Mouse (Mus musculus) lung, postnatal 0 days (tissue): ENCODE data around the gene Mast4. TPM values are rescaled to one million over a fixed set of nuclear protein-coding genes. Genes with fewer than 3 reads are reported as not detected.

Experiments used
- ATAC-seq: fragments of 200-750 bp; cut with Nextera tagmentation; 2 replicates; pipeline ENCODE4 v1.8.0; 2017; ENCODE audit warnings: moderate library complexity
- DNase-seq: peaks from one replicate; pipeline ENCODE4 v3.0.0-alpha.2; 2016; ENCODE audit warnings: low spot score
- H3K27ac ChIP-seq: fragments of 300-500 bp; sonication (generic); 2 replicates; pipeline ENCODE4 v1.5.1; 2014; ENCODE audit warnings: antibody characterized with exemption, mild to moderate bottlenecking, low read length, mixed read lengths
- H3K27me3 ChIP-seq: fragments of 300-500 bp; sonication (generic); replicated peaks from 2 replicates; pipeline ENCODE4 v1.6.1; 2014; ENCODE audit warnings: low read length, mixed read lengths; ENCODE audit not compliant: insufficient read depth
- H3K36me3 ChIP-seq: fragments of 300-500 bp; sonication (generic); 2 replicates; pipeline ENCODE4 v1.6.1; 2014; ENCODE audit warnings: low read length, mixed read lengths; ENCODE audit not compliant: insufficient read depth
- H3K4me1 ChIP-seq: fragments of 300-500 bp; sonication (generic); 2 replicates; pipeline ENCODE4 v1.6.1; 2014; ENCODE audit warnings: antibody characterized with exemption, low read depth, low read length, mixed read lengths; ENCODE audit not compliant: insufficient read depth
- H3K4me2 ChIP-seq: fragments of 300-500 bp; sonication (generic); replicated peaks from 2 replicates; pipeline ENCODE4 v1.6.1; 2014; ENCODE audit warnings: low read depth, mild to moderate bottlenecking, low read length, moderate library complexity, mixed read lengths
- H3K4me3 ChIP-seq: fragments of 300-500 bp; sonication (generic); 2 replicates; pipeline ENCODE4 v1.5.1; 2014; ENCODE audit warnings: low read depth, low read length
- H3K9ac ChIP-seq: fragments of 300-500 bp; sonication (generic); replicated peaks from 2 replicates; pipeline ENCODE4 v1.6.1; 2014; ENCODE audit warnings: low read depth, mild to moderate bottlenecking
- H3K9me3 ChIP-seq: fragments of 300-500 bp; sonication (generic); 2 replicates; pipeline ENCODE4 v1.6.1; 2016; ENCODE audit warnings: low read length, mixed read lengths
- CTCF ChIP-seq: IDR thresholded peaks from 2 replicates; pipeline ENCODE4 v1.5.1; 2016; ENCODE audit warnings: antibody characterized with exemption, mild to moderate bottlenecking
- EP300 ChIP-seq: IDR thresholded peaks from 2 replicates; pipeline ENCODE4 v1.6.1; 2016; ENCODE audit warnings: antibody characterized with exemption, mild to moderate bottlenecking, control low read depth
- WGBS: fragments of 180-500 bp; shearing (Covaris S2); extraction: QIAGEN DNeasy Blood & Tissue Kit; methylation state at CpG from one replicate; pipeline ENCODE4 v1.1.7; 2014; 5-methylcytosine and 5-hydroxymethylcytosine counted together
- polyA plus RNA-seq: library from polyadenylated mRNA; unstranded; fragments of >200 nt; fragmentation: Nextera tagmentation; extraction: Ambion mirVana; gene quantifications from 2 replicates; pipeline ENCODE4 v1.2.1, GENCODE M21; 2015

The Mast4 gene
- polyA plus RNA-seq, 1 experiment from 2014 or later = 15.5 TPM

DNA sequence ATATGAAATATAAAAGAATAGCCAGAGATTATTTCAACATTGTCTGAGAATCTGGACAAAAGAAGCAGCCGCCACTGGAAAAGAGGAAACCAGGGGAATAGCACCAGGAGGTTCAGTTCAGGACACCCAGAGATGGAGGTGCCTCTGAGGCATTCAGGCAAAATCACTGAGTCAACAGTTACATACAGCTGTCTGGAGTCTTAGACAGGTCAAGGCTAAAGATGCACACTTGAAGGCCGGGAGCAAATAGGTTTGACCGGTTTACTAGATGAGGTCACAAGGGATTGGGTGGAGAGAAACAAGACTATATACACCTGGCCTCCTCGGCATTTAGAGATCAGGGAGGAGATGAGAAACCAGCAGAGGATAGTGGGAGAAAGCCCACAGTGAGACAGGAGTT lies 127.1 kb downstream of the Mast4 start:
- no peak overlapping the region for H3K4me2 ChIP-seq
- H3K4me1 ChIP-seq = no peaks in the 10 kb centered on the region
- no peak overlapping the region for H3K4me3 ChIP-seq
- no peak overlapping the region for H3K9ac ChIP-seq
- WGBS = 53% methylated on average over 4 of the region's 4 CpGs
- ATAC-seq = no peak
- no peak for TF ChIP-seq EP300
- no peak for TF ChIP-seq CTCF
- no peaks in the 10 kb centered on the region for H3K27me3 ChIP-seq
- H3K36me3 ChIP-seq = no peaks in the 10 kb centered on the region
- no peak overlapping the region for H3K27ac ChIP-seq
- H3K9me3 ChIP-seq = no peaks in the 10 kb centered on the region
- no peak for DNase-seq

DNA sequence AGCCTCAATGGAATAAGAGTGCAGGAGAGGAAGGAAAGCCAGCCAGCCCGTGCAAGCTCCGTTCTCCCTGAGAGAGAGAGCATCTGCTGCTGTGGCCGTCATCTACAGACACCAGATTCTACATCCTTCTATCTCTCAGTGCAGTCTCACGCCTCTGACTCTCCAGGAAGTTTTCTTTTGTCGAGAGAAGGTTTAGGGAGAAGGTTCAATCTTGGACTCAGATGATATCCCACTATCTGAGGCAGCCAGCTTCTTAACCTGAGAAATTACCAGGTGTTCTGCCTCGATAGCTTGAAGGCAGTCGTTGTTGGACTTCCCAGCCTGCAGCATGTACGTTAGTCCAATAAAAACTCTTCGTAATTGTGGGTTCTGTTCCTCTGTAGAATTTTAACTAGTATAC lies 127.7 kb downstream of the Mast4 start:
- H3K9ac ChIP-seq = no peak overlapping the region
- 72% methylated on average over 9 of the region's 9 CpGs for WGBS
- H3K27ac ChIP-seq = no peak overlapping the region
- H3K36me3 ChIP-seq = no peaks in the 10 kb centered on the region
- ATAC-seq (no peak), DNase-seq (no peak)
- H3K4me3 ChIP-seq = no peak overlapping the region
- TF ChIP-seq CTCF = no peak
- TF ChIP-seq EP300 = no peak
- no peaks in the 10 kb centered on the region for H3K4me1 ChIP-seq
- no peaks in the 10 kb centered on the region for H3K9me3 ChIP-seq
- H3K4me2 ChIP-seq = no peak overlapping the region
- no peaks in the 10 kb centered on the region for H3K27me3 ChIP-seq

DNA sequence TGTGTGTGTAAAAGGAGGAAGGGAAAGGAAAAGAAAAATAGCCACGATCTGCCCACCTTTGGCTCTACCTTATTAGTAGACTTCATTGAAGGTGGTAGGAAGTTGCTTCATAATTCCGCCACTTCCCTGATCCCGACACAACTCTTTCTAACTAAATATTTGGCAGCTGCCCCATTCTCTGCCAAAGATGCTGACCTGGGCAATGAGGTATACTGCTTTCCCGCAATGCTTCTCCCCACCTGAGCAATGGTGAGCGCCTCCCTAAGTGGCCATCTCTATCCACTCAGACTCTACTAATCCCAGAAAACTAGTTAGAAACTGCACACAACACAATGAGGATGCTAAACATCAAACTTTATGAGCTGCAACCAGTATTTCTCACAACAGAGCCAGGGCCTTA lies 129.1 kb downstream of the Mast4 start:
- 81% methylated on average over 5 of the region's 5 CpGs for WGBS
- H3K27me3 ChIP-seq = no peaks in the 10 kb centered on the region
- no peaks in the 10 kb centered on the region for H3K4me1 ChIP-seq
- ATAC-seq (no peak), DNase-seq (no peak)
- no peaks in the 10 kb centered on the region for H3K36me3 ChIP-seq
- H3K4me2 ChIP-seq = no peak overlapping the region
- no peak overlapping the region for H3K9ac ChIP-seq
- H3K27ac ChIP-seq = no peak overlapping the region
- TF ChIP-seq CTCF (no peak), EP300 (no peak)
- H3K4me3 ChIP-seq = no peak overlapping the region
- H3K9me3 ChIP-seq = no peaks in the 10 kb centered on the region

DNA sequence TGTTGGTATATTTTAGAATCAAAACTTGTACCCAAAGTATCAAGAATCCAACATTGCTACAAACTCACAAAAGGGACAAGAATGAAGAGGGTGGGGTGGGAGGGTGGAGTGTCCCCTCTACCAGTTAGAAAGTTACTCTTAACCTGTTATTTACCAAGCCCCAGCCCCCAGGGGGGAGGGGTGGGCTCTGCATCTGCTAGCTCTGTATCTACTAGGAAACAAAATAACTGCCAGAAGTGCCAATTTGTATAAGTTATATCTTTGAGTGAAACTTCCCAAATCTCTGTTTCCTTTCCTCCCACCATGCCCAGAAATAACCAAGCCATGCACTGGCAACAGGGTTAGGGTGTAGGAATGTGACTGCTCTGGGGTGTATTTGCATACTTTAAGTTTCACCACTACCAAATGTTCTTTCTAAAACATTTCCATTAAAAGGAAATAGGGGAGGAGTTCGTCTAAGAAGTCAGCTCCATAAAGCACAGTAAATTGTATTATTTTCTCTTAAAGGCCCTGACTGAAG lies 130.9 kb downstream of the Mast4 start:
- 50% methylated on average over 1 of the region's 1 CpGs for WGBS
- no peak for DNase-seq
- no peak for TF ChIP-seq CTCF
- no peak for TF ChIP-seq EP300

DNA sequence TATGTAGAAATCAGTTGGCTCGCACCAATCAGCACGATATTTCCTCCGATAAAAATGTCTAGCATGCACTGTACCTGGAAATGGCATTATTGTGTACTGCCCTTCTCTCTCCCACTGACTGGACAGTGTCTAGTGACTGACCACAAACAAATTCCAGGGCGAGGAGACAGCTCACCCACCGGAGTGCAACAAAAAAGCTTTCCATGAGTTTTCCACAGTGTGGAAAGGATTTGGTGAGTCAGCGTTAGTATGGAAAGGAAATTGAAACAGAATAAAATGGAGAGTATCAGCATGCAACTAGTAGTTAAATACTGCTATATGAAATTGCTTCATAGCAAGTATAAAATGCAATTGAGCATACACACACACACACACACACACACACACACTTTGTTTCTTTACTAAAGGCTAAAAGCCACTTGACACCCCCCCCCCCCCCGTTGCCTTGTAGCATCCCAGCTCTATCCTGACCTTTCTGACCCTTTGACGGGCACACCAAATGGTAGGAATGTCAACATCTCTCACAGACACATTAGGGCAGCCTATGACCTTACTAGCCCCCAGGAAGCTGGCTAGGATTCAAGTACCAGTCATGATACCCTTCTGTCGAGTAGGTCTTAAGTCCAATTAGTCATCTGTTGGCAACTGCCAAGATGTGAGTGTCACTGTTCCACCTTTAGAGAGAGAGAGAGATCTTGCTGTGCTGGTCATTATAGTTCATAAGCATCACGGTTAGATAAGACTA lies 133.1 kb downstream of the Mast4 start:
- Histone ChIP-seq H3K27me3 (no peaks in the 10 kb centered on the region), H3K27ac (no peak overlapping the region), H3K9me3 (no peaks in the 10 kb centered on the region), H3K4me1 (no peaks in the 10 kb centered on the region), H3K36me3 (no peaks in the 10 kb centered on the region), H3K4me2 (no peak overlapping the region), H3K9ac (no peak overlapping the region), H3K4me3 (no peak overlapping the region)
- ATAC-seq = no peak
- TF ChIP-seq CTCF (no peak), EP300 (no peak)
- WGBS = 57% methylated on average over 10 of the region's 10 CpGs
- DNase-seq = no peak

More for the DNA sequence above, 130.9 kb downstream of the Mast4 start:
- no peak overlapping the region for H3K4me2 ChIP-seq
- H3K9ac ChIP-seq = no peak overlapping the region
- H3K9me3 ChIP-seq = no peaks in the 10 kb centered on the region
- no peak overlapping the region for H3K4me3 ChIP-seq
- no peak for ATAC-seq
- no peaks in the 10 kb centered on the region for H3K27me3 ChIP-seq
- no peaks in the 10 kb centered on the region for H3K4me1 ChIP-seq
- no peaks in the 10 kb centered on the region for H3K36me3 ChIP-seq
- H3K27ac ChIP-seq = no peak overlapping the region

DNA sequence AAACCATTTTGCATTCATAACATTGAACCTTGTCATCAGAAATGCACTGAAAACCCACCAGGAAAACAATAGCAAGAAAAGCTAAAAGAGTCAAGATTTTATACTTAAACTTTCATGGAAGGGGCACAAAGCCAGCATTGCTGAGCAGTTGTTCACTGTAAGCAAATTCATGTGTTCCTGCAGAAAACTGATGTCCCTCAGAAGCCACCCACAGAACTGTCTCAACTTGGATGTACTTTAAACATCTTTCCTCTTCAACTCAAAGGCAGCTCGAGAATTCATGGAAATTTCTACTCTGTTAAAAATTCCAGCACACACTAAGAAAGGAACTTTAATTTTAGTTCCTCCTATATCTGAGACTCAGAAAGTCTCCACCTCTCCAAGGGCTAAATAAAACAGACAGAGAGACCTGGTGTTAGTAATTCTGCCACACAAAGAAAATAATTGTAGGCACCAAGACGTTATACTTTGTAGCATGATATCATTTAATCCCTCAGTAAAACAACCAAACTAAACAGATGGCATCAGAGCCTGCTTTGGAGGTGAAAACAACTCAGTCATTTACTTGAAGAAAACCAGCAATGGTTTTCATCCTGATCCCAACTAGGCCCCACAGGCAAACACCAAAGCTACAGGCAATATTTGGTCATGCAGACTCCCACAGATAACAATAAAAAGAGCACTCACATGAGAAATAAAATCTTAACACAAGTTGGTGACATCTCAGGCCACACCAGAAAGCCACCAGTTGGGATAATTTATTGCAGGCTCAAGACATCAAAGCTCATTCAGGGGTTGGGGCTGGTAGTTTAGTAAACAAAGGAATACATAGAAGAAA lies 134.3 kb downstream of the Mast4 start:
- Histone ChIP-seq H3K4me3 (no peak overlapping the region), H3K36me3 (no peaks in the 10 kb centered on the region), H3K27ac (no peak overlapping the region), H3K9ac (no peak overlapping the region), H3K4me2 (no peak overlapping the region), H3K27me3 (no peaks in the 10 kb centered on the region), H3K9me3 (no peaks in the 10 kb centered on the region), H3K4me1 (no peaks in the 10 kb centered on the region)
- DNase-seq (no peak), ATAC-seq (no peak)
- no peak for TF ChIP-seq CTCF
- TF ChIP-seq EP300 = no peak
- WGBS = 38% methylated on average over 2 of the region's 2 CpGs
